Mouse (Mus musculus): ENCODE results near the gene Nat8. TPM values are rescaled to one million over a fixed set of nuclear protein-coding genes. Genes with fewer than 3 reads are reported as not detected.
"Not testable (repeated sequence)": the region's sequence is repeated elsewhere in the genome, so short reads cannot be mapped to it uniquely, and the experiment has no call there.

Nat8 gene
- total RNA-seq (2021) = 1 to 10 TPM; 4.1 to 5.4 TPM
- long read RNA-seq, experiment 1, partial matches to known transcripts = 0 of 1 reads
- long read RNA-seq, experiment 1, other reads (novel, unspliced or antisense) = 1 of 1 reads
- long read RNA-seq, experiment 2, partial matches to known transcripts = 3 of 3 reads
- long read RNA-seq, experiment 2, other reads (novel, unspliced or antisense) = 0 of 3 reads

- no peak for DNase-seq (ENCODE audit: low spot score in 2 of 2)
Observed at GRCm38 (mm10) chr6:85831796-85832321, at the start of gene Nat8. Gene Nat8 (minus strand): TSS chr6:85832082.

- DNase-seq (ENCODE audit: low spot score in 2 of 2) = peak in 1 of 2 experiments; percentile 7
Observed at GRCm38 (mm10) chr6:85869006-85869405, 37.1 kb upstream of the Nat8 start, which contains the start of gene Nat8f2. Gene Nat8f2 (minus strand): TSS chr6:85869158.

GRCm38 (mm10) chr6:85867726-85868690, 36.1 kb upstream of the Nat8 start:
- DNase-seq (ENCODE audit: low spot score in 2 of 2) = peak in 1 of 2 experiments; percentile 16

GRCm38 (mm10) chr6:85866995-85867394, 35.1 kb upstream of the Nat8 start:
- peak in 1 of 2 experiments; percentile 8 for DNase-seq (ENCODE audit: low spot score in 2 of 2)

GRCm38 (mm10) chr6:85866166-85866565, 34.3 kb upstream of the Nat8 start:
- not testable (repeated sequence) for DNase-seq (ENCODE audit: low spot score in 2 of 2)

- DNase-seq (ENCODE audit: low spot score in 2 of 2) = peak in 1 of 2 experiments; percentile 17
Observed at GRCm38 (mm10) chr6:85864900-85865639, 33.2 kb upstream of the Nat8 start.

- peak in 1 of 2 experiments; percentile 9 for DNase-seq (ENCODE audit: low spot score in 2 of 2)
Observed at GRCm38 (mm10) chr6:85863840-85864239, 32.0 kb upstream of the Nat8 start.

GRCm38 (mm10) chr6:85863136-85863535, 31.3 kb upstream of the Nat8 start:
- DNase-seq (ENCODE audit: low spot score in 2 of 2) = peak in 1 of 2 experiments; percentile 13

- DNase-seq (ENCODE audit: low spot score in 2 of 2) = peak in 1 of 2 experiments; percentile 62
Observed at GRCm38 (mm10) chr6:85862565-85862964, 30.7 kb upstream of the Nat8 start.

GRCm38 (mm10) chr6:85861247-85861646, 29.4 kb upstream of the Nat8 start:
- peak in 1 of 2 experiments; percentile 17 for DNase-seq (ENCODE audit: low spot score in 2 of 2)

- peak; percentile 53 to 77 for DNase-seq (ENCODE audit: low spot score in 2 of 2)
Observed at GRCm38 (mm10) chr6:85856194-85856678, 24.4 kb upstream of the Nat8 start.

GRCm38 (mm10) chr6:85853481-85853880, 21.6 kb upstream of the Nat8 start:
- DNase-seq (ENCODE audit: low spot score in 2 of 2) = no peak

GRCm38 (mm10) chr6:85851062-85851773, 19.3 kb upstream of the Nat8 start:
- no peak for DNase-seq (ENCODE audit: low spot score in 2 of 2)

- no peak for DNase-seq (ENCODE audit: low spot score in 2 of 2)
Observed at GRCm38 (mm10) chr6:85849240-85849639, 17.4 kb upstream of the Nat8 start.

GRCm38 (mm10) chr6:85848140-85848539, 16.3 kb upstream of the Nat8 start:
- no peak for DNase-seq (ENCODE audit: low spot score in 2 of 2)

GRCm38 (mm10) chr6:85846921-85847320, 15.0 kb upstream of the Nat8 start:
- DNase-seq (ENCODE audit: low spot score in 2 of 2) = no peak

GRCm38 (mm10) chr6:85843677-85844458, 12.0 kb upstream of the Nat8 start:
- not testable (repeated sequence) for DNase-seq (ENCODE audit: low spot score in 2 of 2)

- no peak for DNase-seq (ENCODE audit: low spot score in 2 of 2)
Observed at GRCm38 (mm10) chr6:85839982-85840381, 8.1 kb upstream of the Nat8 start.

GRCm38 (mm10) chr6:85838674-85839073, 6.8 kb upstream of the Nat8 start:
- no peak for DNase-seq (ENCODE audit: low spot score in 2 of 2)

All from adrenal gland, adult 18-20 months (tissue).